Mouse (Mus musculus) thymus, adult 2 months (tissue): Measurements from ENCODE around the gene 4930426L09Rik. TPM values are rescaled to one million over a fixed set of nuclear protein-coding genes. Genes with fewer than 3 reads are reported as not detected.

ENCODE experiments used
- DNase-seq: peaks from one replicate; pipeline ENCODE4 v3.0.0; 2021
- H3K27ac ChIP-seq: fragments of 200-500 bp; 2 replicates; pipeline ENCODE4 v1.5.1; 2012; ENCODE audit warnings: low read length, control low read depth; ENCODE audit not compliant: control insufficient read depth, insufficient read depth
- H3K27me3 ChIP-seq: fragments of 200-500 bp; 2 replicates; pipeline ENCODE4 v1.6.1; 2012; ENCODE audit warnings: mild to moderate bottlenecking, low read length, moderate library complexity, mixed read lengths; ENCODE audit not compliant: control insufficient read depth, insufficient read depth
- H3K36me3 ChIP-seq: fragments of 200-500 bp; 2 replicates; pipeline ENCODE4 v1.6.1; 2012; ENCODE audit warnings: mild to moderate bottlenecking, low read length, moderate library complexity; ENCODE audit not compliant: control insufficient read depth, insufficient read depth
- H3K4me1 ChIP-seq: fragments of 200-500 bp; replicated peaks from 2 replicates; pipeline ENCODE4 v1.6.1; 2012; ENCODE audit warnings: low read length; ENCODE audit not compliant: control insufficient read depth, insufficient read depth
- H3K4me3 ChIP-seq: fragments of 200-500 bp; 2 replicates; pipeline ENCODE4 v1.5.1; 2012; ENCODE audit warnings: mild to moderate bottlenecking, low read length, control low read depth, moderate library complexity; ENCODE audit not compliant: control insufficient read depth, insufficient read depth
- CTCF ChIP-seq: fragments of 200-500 bp; IDR thresholded peaks from 2 replicates; pipeline ENCODE4 v1.5.1; 2012; ENCODE audit warnings: mild to moderate bottlenecking, control low read depth, low read length, moderate library complexity, borderline replicate concordance; ENCODE audit not compliant: control insufficient read depth, poor library complexity, insufficient read depth; ENCODE audit errors: extremely low read depth
- POLR2A ChIP-seq: fragments of 200-500 bp; IDR thresholded peaks from 2 replicates; pipeline ENCODE4 v1.6.1; 2012; ENCODE audit warnings: mild to moderate bottlenecking, low read length, control low read depth, moderate library complexity; ENCODE audit not compliant: control insufficient read depth, poor library complexity, insufficient read depth; ENCODE audit errors: extremely low read depth
- WGBS: fragments of 180-500 bp; shearing (Covaris S2); methylation state at CpG from one replicate; pipeline ENCODE4 v1.1.7; 2018; 5-methylcytosine and 5-hydroxymethylcytosine counted together
- polyA plus RNA-seq: library from polyadenylated mRNA; depleted of rRNA; stranded (reverse); fragments of >200 nt; gene quantifications from 2 replicates; pipeline ENCODE4 v1.2.3, GENCODE M21; 2012

The 4930426L09Rik gene
- polyA plus RNA-seq, 1 experiment = 2.0 TPM

DNA sequence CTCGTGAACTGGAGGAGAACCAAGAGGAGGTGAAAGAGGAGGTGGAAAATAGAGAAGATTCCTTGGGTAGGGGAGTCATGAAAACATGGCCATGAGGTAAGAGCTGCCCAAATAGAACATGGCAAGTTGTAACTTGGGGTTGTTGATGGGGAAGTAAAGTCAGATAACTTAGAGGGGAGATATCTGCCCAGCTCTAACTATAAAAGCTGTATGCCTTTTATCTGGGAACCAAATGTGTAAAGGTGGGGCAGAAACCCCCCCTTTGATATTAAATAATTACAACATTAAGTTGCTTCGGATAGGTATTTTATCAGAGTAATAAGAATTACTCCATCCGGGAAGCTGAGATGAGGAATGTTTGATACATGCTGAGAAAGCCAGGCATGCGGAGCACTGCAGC, 19.1 kb upstream of the 4930426L09Rik start:
- Histone ChIP-seq H3K27ac (no peak overlapping the region), H3K27me3 (no peaks in the 10 kb centered on the region), H3K4me1 (peaks cover 32% of the 10 kb centered on the region), H3K36me3 (no peaks in the 10 kb centered on the region), H3K4me3 (no peak overlapping the region)
- DNase-seq = no peak
- WGBS = 96% methylated on average over 4 of the region's 4 CpGs
- TF ChIP-seq CTCF (no peak), POLR2A (no peak)

DNA sequence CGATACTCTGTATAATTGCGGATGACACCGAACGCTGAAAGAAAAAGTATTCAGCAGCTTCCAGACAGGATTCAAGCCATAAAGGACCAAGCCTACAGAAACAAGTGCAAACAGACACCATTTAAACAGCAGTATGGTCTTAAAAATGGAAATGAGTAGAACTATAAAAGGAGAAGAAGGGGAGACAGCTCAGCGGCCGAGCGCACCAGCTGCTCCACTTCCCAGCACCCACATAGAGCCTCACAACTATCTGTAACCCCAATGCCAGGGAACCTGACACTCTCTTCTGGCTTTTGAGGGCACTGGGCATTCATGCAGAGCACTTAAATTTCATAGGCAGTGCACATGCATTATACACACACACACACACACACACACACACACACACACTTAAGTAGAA, 18.5 kb upstream of the 4930426L09Rik start:
- no peaks in the 10 kb centered on the region for H3K27me3 ChIP-seq
- H3K36me3 ChIP-seq = no peaks in the 10 kb centered on the region
- H3K4me3 ChIP-seq = no peak overlapping the region
- no peak for TF ChIP-seq CTCF
- no peak for TF ChIP-seq POLR2A
- H3K27ac ChIP-seq = no peak overlapping the region
- DNase-seq = no peak
- peaks cover 38% of the 10 kb centered on the region for H3K4me1 ChIP-seq
- 84% methylated on average over 7 of the region's 7 CpGs for WGBS

GRCm38 (mm10) chr2:18982581-18982980, 15.6 kb upstream of the 4930426L09Rik start:
- H3K36me3 ChIP-seq = no peaks in the 10 kb centered on the region
- no peak for TF ChIP-seq CTCF
- no peak for TF ChIP-seq POLR2A
- no peak overlapping the region for H3K4me3 ChIP-seq
- 44% methylated on average over 6 of the region's 6 CpGs for WGBS
- DNase-seq = no peak
- H3K4me1 ChIP-seq = peaks cover 31% of the 10 kb centered on the region
- H3K27me3 ChIP-seq = no peaks in the 10 kb centered on the region
- H3K27ac ChIP-seq = no peak overlapping the region

- Histone ChIP-seq H3K4me3 (no peak overlapping the region), H3K27ac (no peak overlapping the region), H3K36me3 (no peaks in the 10 kb centered on the region), H3K4me1 (peaks cover 31% of the 10 kb centered on the region), H3K27me3 (no peaks in the 10 kb centered on the region)
- no peak for TF ChIP-seq CTCF
- TF ChIP-seq POLR2A = no peak
- no peak for DNase-seq
These were observed 14.6 kb upstream of the 4930426L09Rik start for GRCm38 (mm10) chr2:18983546-18983945.

DNA sequence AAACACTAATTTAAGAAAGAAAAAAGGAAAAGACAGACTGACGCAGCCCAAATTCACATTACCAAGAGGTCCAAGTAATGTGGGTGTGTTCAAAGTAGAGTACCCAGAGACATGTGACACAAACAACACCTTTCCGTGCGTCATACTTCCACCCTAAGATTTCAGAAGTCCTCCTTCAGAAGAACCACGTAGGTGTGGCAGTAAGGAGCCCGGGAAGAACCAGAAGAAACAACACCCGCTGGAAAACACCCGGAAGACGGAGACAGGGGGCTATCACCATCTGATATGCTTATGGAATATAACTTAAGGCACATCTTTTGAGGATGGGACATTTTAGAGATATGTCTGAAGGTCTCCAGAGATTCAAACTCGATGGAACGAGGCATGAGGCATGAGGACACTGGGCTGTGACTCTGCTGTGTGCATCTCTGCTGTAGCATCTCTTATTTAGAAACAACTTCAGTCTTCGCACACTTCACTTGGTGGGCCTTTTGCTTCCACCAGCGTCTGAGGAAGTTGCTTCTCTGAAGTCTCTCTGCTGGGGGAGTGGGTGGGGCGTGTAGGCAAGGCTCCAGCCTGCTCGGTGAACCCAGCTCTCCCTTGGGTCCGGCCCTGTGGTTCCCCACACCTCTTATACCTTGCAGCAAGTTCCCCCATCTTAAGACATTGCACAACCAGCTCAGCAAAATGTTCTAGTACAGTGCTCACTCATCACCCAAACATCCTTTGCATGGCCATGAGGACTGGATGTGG, 13.9 kb upstream of the 4930426L09Rik start:
- TF ChIP-seq CTCF (no peak), POLR2A (no peak)
- WGBS = 70% methylated on average over 15 of the region's 15 CpGs
- Histone ChIP-seq H3K36me3 (no peaks in the 10 kb centered on the region), H3K4me3 (no peak overlapping the region), H3K27ac (peak overlapping the region; percentile 2; the same call in 1 of the 2 replicates), H3K4me1 (peaks cover 32% of the 10 kb centered on the region), H3K27me3 (no peaks in the 10 kb centered on the region)
- DNase-seq = peak; percentile 73

- DNase-seq = no peak
- TF ChIP-seq POLR2A (no peak), CTCF (no peak)
- WGBS = 54% methylated on average over 3 of the region's 3 CpGs
- H3K4me3 ChIP-seq = no peak overlapping the region
- H3K36me3 ChIP-seq = no peaks in the 10 kb centered on the region
- no peaks in the 10 kb centered on the region for H3K27me3 ChIP-seq
- no peak overlapping the region for H3K27ac ChIP-seq
- H3K4me1 ChIP-seq = peaks cover 28% of the 10 kb centered on the region
These were observed 12.6 kb upstream of the 4930426L09Rik start for GRCm38 (mm10) chr2:18985506-18985905.
